Mouse (Mus musculus) kidney, adult 2 months (tissue): ENCODE data around the gene E130311K13Rik. TPM values are rescaled to one million over a fixed set of nuclear protein-coding genes. Genes with fewer than 3 reads are reported as not detected.

Experiments
- DNase-seq: peaks from one replicate; pipeline ENCODE4 v3.0.0; 2021
- H3K27ac ChIP-seq: fragments of 200-500 bp; 2 replicates; pipeline ENCODE4 v1.5.1; 2012; ENCODE audit warnings: low read depth, low read length, control low read depth, inconsistent platforms; ENCODE audit not compliant: insufficient read depth
- H3K27me3 ChIP-seq: fragments of 200-500 bp; replicated peaks from 2 replicates; pipeline ENCODE4 v1.6.1; 2012; ENCODE audit warnings: mild to moderate bottlenecking, moderate library complexity, low read length, inconsistent platforms; ENCODE audit not compliant: control insufficient read depth, insufficient read depth
- H3K36me3 ChIP-seq: fragments of 200-500 bp; 2 replicates; pipeline ENCODE4 v1.6.1; 2012; ENCODE audit warnings: mild to moderate bottlenecking, moderate library complexity, low read length, inconsistent platforms; ENCODE audit not compliant: control insufficient read depth, insufficient read depth
- H3K4me1 ChIP-seq: fragments of 200-500 bp; 2 replicates; pipeline ENCODE4 v1.6.1; 2011; ENCODE audit warnings: low read length; ENCODE audit not compliant: control insufficient read depth, insufficient read depth
- H3K4me3 ChIP-seq: fragments of 200-500 bp; 2 replicates; pipeline ENCODE4 v1.5.1; 2011; ENCODE audit warnings: mild to moderate bottlenecking, low read depth, low read length, control low read depth; ENCODE audit not compliant: insufficient read depth
- CTCF ChIP-seq: fragments of 200-500 bp; conservative IDR thresholded peaks from 2 replicates; pipeline ENCODE4 v1.5.1; 2011; ENCODE audit warnings: low read depth, mild to moderate bottlenecking, control low read depth, low read length, moderate library complexity, mixed read lengths; ENCODE audit not compliant: insufficient read depth, insufficient read length
- POLR2A ChIP-seq: fragments of 200-500 bp; IDR thresholded peaks from one replicate; pipeline ENCODE4 v1.6.1; 2011; ENCODE audit warnings: low read depth, low read length, control low read depth
- WGBS: fragments of 180-500 bp; shearing (Covaris S2); methylation state at CpG from one replicate; pipeline ENCODE4 v1.1.7; 2018; 5-methylcytosine and 5-hydroxymethylcytosine counted together
- polyA plus RNA-seq: library from polyadenylated mRNA; depleted of rRNA; stranded (reverse); fragments of >200 nt; gene quantifications from 2 replicates; pipeline ENCODE4 v1.2.3, GENCODE M21; 2012; rRNA removed

The E130311K13Rik gene
- polyA plus RNA-seq, 1 experiment = 6.1 TPM

GRCm38 (mm10) chr3:63865069-63865468 lies 64.2 kb downstream of the E130311K13Rik start:
- H3K27me3 ChIP-seq = no peaks in the 10 kb centered on the region
- H3K4me3 ChIP-seq = no peak overlapping the region
- TF ChIP-seq POLR2A (no peak), CTCF (no peak)
- H3K36me3 ChIP-seq = no peaks in the 10 kb centered on the region
- H3K27ac ChIP-seq = no peak overlapping the region
- H3K4me1 ChIP-seq = no peaks in the 10 kb centered on the region; the same call in 1 of the 2 replicates
- 55% methylated on average over 2 of the region's 2 CpGs for WGBS
- DNase-seq = no peak

Other genes starting within 250 kb of the E130311K13Rik start
- gene Plch1, start 30.0 kb downstream of the E130311K13Rik start, polyA plus RNA-seq = 0.84 and 1.2 TPM in 2 replicates
- 43.0 and 47.0 TPM in 2 replicates for gene Slc33a1, start 35.3 kb upstream of the E130311K13Rik start, polyA plus RNA-seq
- gene Gmps, start 46.6 kb upstream of the E130311K13Rik start, polyA plus RNA-seq = 3.5 and 5.1 TPM in 2 replicates
- gene Vmn2r1, start 152.1 kb upstream of the E130311K13Rik start, polyA plus RNA-seq = 0.02 and 0.03 TPM in 2 replicates
- gene Vmn2r2, start 212.5 kb upstream of the E130311K13Rik start, polyA plus RNA-seq = not detected in 2 replicates